Mouse (Mus musculus): ENCODE measurements around the gene Dusp28.

DNA sequence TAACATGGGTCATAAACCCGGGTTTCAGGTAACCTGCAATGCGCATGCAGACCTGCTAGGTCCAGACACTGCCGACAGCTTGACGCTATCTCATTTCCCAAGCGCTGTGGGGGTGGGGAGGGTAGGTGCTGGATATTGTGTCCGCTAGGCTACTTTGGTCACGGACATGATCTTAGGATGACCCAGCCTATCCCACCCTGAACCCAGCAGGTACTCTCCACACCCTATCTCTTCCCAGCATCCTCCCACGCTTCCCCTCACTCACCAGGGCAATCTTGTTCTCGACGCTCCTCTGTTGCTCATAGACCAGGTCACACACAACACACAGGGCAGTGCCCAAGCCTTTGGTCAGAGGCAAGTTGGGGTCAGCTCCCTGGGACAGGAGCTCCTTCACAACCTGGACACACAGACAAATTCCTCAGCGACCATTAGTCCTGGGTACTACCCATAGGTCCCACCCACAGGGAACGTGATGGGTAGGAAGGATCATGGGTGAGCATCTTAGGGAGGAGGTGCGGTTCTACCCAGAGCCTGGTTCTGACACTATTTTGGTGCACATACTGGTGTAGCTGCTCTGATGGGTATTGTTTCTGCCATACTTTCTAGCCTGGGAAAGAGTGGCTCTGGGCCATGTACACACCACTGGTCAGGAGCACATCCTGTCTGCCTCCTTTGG, 28.6 kb upstream of the Dusp28 start:
- TF ChIP-seq MAFK (IDR thresholded peaks at IDR 0.05; ENCODE audit: insufficient read depth, low read depth, low read length) (no peak), HCFC1 (IDR thresholded peaks at IDR 0.05; ENCODE audit: borderline replicate concordance, insufficient read depth, low read length) (no peak), ZC3H11A (IDR thresholded peaks at IDR 0.05; ENCODE audit: borderline replicate concordance, low read depth, low read length) (no peak), ZNF384 (IDR thresholded peaks at IDR 0.05; ENCODE audit: low read depth, low read length) (no peak), CHD2 (IDR thresholded peaks at IDR 0.05; ENCODE audit: low read depth, low read length) (no peak)

Measured in ES-E14 (cell line).